Mouse (Mus musculus) limb, embryonic 10.5 days (tissue): ENCODE data around the gene Ksr1. TPM values are rescaled to one million over a fixed set of nuclear protein-coding genes. Genes with fewer than 3 reads are reported as not detected.

Experiments
- DNase-seq: peaks from one replicate; pipeline ENCODE4 v3.0.0-alpha.2; 2017; ENCODE audit warnings: low spot score
- H3K27ac ChIP-seq: fragments of 300-500 bp; sonication (generic); 2 replicates; pipeline ENCODE4 v1.5.1; 2016; ENCODE audit warnings: mild to moderate bottlenecking
- H3K27me3 ChIP-seq: fragments of 300-500 bp; sonication (generic); 2 replicates; pipeline ENCODE4 v1.6.1; 2016; ENCODE audit warnings: low read depth, mild to moderate bottlenecking; ENCODE audit not compliant: poor library complexity, severe bottlenecking
- H3K36me3 ChIP-seq: fragments of 300-500 bp; sonication (generic); 2 replicates; pipeline ENCODE4 v1.6.1; 2016; ENCODE audit warnings: mild to moderate bottlenecking, moderate library complexity
- H3K4me1 ChIP-seq: fragments of 300-500 bp; sonication (generic); 2 replicates; pipeline ENCODE4 v1.6.1; 2016
- H3K4me3 ChIP-seq: fragments of 300-500 bp; sonication (generic); 2 replicates; pipeline ENCODE4 v1.5.1; 2016; ENCODE audit warnings: mild to moderate bottlenecking, moderate library complexity
- H3K9me3 ChIP-seq: fragments of 300-500 bp; sonication (generic); replicated peaks from 2 replicates; pipeline ENCODE4 v1.6.1; 2016; ENCODE audit warnings: mild to moderate bottlenecking
- WGBS: fragments of 180-500 bp; shearing (Covaris S2); methylation state at CpG from one replicate; pipeline ENCODE4 v1.1.7; 2016; 5-methylcytosine and 5-hydroxymethylcytosine counted together
- polyA plus RNA-seq: library from polyadenylated mRNA; unstranded; fragments of >200 nt; fragmentation: Nextera tagmentation; extraction: Ambion mirVana; gene quantifications from 2 replicates; pipeline ENCODE4 v1.2.1, GENCODE M21; 2016

Gene Ksr1
- polyA plus RNA-seq: 1.0 and 1.3 TPM in 2 replicates

DNA sequence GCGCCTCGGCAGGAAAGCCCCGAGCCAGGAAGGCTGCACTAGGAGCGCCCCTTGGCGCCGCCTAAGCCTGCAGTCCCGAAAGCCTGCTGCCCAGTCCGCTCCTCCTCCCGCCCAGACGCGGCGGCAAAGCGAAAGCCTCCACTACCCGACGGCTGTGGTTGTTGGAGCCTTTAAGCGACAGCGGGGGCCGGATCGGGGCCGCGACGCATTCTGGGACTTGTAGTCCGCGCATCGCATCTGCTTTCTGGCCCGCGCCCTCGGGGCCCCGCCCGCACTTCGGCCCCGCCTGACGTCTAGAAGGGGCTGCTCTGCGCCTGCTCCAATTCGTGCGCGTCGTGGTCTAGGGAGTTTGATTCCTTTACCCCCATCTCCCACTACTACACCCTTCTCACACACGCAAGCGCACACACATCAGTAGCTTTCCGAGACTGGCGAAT, at the start of gene Ksr1:
Gene Ksr1 (minus strand): TSS at position 77 of the 437 bp plus-strand sequence.
- H3K4me1 ChIP-seq: peaks cover 36% of the 10 kb centered on the region
- H3K4me3 ChIP-seq: peak within 1 kb of the TSS; percentile 83
- DNase-seq: peak; percentile 94
- no peaks in the 10 kb centered on the region for H3K9me3 ChIP-seq
- no peaks in the 10 kb centered on the region for H3K36me3 ChIP-seq
- H3K27ac ChIP-seq: peak within 1 kb of the TSS; percentile 92
- under 1% methylated on average over 42 of the region's 42 CpGs for WGBS
- H3K27me3 ChIP-seq: 0 out of 2 replicates have a peak, but pooled peaks cover 6% of the 10 kb centered on the region

- peak; percentile 46 for DNase-seq
- Histone ChIP-seq H3K27ac (no peak overlapping the region), H3K27me3 (no peaks in the 10 kb centered on the region), H3K36me3 (no peaks in the 10 kb centered on the region), H3K9me3 (no peaks in the 10 kb centered on the region), H3K4me3 (no peak overlapping the region), H3K4me1 (0 out of 2 replicates have a peak, but pooled peaks cover 3% of the 10 kb centered on the region)
- WGBS: 91% methylated on average over 1 of the region's 1 CpGs
Measured at GRCm38 (mm10) chr11:79192176-79192575, 46.0 kb upstream of the Ksr1 start.

- WGBS: 92% methylated on average over 4 of the region's 4 CpGs
- no peak for DNase-seq
- Histone ChIP-seq H3K9me3 (no peaks in the 10 kb centered on the region), H3K4me3 (no peak overlapping the region), H3K36me3 (no peaks in the 10 kb centered on the region), H3K4me1 (no peaks in the 10 kb centered on the region), H3K27ac (no peak overlapping the region), H3K27me3 (no peaks in the 10 kb centered on the region)
Measured at GRCm38 (mm10) chr11:79191214-79191613, 45.0 kb upstream of the Ksr1 start.

DNA sequence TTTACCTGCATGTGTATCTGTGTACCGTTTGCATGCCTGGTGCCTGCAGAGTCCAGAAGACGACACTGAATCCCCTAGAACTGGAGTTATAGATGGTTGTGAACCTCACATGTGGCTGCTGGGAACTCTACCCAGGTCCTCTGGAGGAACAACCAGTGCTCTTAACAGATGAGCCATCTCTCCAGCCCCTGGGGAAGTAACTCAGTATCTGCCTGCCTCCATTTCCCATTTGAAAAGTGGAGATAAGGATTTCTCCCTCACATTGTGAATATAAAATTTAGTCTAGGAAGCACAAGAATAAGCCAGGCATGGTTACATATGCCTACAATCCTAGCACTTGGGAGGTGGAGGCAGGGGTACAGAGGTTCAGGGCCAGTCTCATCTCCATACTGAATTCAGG, 44.0 kb upstream of the Ksr1 start:
- no peak for DNase-seq
- 91% methylated on average over 2 of the region's 2 CpGs for WGBS
- H3K9me3 ChIP-seq: no peaks in the 10 kb centered on the region
- no peaks in the 10 kb centered on the region for H3K27me3 ChIP-seq
- H3K27ac ChIP-seq: no peak overlapping the region
- no peaks in the 10 kb centered on the region for H3K36me3 ChIP-seq
- no peaks in the 10 kb centered on the region for H3K4me1 ChIP-seq
- H3K4me3 ChIP-seq: no peak overlapping the region

DNA sequence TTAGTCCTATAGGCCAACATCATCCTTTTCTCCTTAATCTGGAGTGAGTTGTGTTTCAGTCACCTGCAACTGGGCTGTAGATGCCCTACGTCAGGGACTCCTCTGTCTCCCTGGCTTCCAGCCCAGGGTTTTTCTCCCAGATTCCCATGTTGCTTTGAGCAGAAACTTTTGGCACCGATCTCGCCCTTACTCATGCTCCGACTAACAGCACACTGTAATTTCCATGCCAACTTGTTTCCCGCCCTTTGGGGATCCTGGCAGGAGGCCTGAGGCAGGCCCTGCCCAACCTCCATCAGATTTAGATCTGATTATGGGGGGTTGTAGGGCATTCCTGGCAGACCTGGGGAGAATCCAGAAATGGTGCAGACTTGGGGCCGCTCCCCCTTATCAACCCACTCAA, 42.0 kb upstream of the Ksr1 start:
- no peak for DNase-seq

GRCm38 (mm10) chr11:79187291-79187690, 41.1 kb upstream of the Ksr1 start:
- Histone ChIP-seq H3K4me1 (no peaks in the 10 kb centered on the region), H3K27me3 (no peaks in the 10 kb centered on the region), H3K9me3 (no peaks in the 10 kb centered on the region), H3K27ac (no peak overlapping the region), H3K36me3 (no peaks in the 10 kb centered on the region), H3K4me3 (no peak overlapping the region)
- WGBS: 78% methylated on average over 4 of the region's 4 CpGs
- DNase-seq: no peak

More for the DNA sequence above, 42.0 kb upstream of the Ksr1 start:
- Histone ChIP-seq H3K4me3 (no peak overlapping the region), H3K27ac (no peak overlapping the region), H3K4me1 (no peaks in the 10 kb centered on the region), H3K27me3 (no peaks in the 10 kb centered on the region), H3K36me3 (no peaks in the 10 kb centered on the region), H3K9me3 (no peaks in the 10 kb centered on the region)
- WGBS: 91% methylated on average over 6 of the region's 6 CpGs

- Histone ChIP-seq H3K4me3 (no peak overlapping the region), H3K9me3 (no peaks in the 10 kb centered on the region), H3K4me1 (no peaks in the 10 kb centered on the region), H3K27me3 (no peaks in the 10 kb centered on the region), H3K27ac (no peak overlapping the region), H3K36me3 (no peaks in the 10 kb centered on the region)
- no peak for DNase-seq
- 91% methylated on average over 6 of the region's 6 CpGs for WGBS
Measured at GRCm38 (mm10) chr11:79185683-79186082, 39.5 kb upstream of the Ksr1 start.

- no peak overlapping the region for H3K4me3 ChIP-seq
- WGBS: 79% methylated on average over 3 of the region's 3 CpGs
- no peaks in the 10 kb centered on the region for H3K36me3 ChIP-seq
- no peaks in the 10 kb centered on the region for H3K27me3 ChIP-seq
- no peak for DNase-seq
- no peak overlapping the region for H3K27ac ChIP-seq
- no peaks in the 10 kb centered on the region for H3K9me3 ChIP-seq
- no peaks in the 10 kb centered on the region for H3K4me1 ChIP-seq
Measured at GRCm38 (mm10) chr11:79184126-79184888, 38.1 kb upstream of the Ksr1 start.

DNA sequence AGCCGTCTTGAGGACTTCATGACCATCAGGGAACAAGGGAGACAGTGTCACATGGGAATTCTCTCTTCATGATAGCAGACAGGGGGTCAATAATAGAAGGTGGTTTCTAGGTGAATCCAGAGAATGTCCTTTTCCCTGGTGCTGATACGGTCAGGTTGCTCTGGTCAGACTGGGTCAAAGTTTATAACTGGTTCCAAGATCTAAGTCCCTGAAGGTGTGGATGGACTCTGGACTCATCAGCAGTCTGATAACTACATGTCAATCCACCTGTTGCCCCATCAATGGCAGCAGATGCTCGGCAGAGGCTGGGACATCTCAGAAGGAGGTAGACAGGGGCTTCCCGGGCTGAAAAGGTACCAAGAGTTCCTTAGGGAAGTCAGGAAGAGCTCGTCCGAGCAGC, 37.2 kb upstream of the Ksr1 start:
- no peaks in the 10 kb centered on the region for H3K27me3 ChIP-seq
- H3K36me3 ChIP-seq: no peaks in the 10 kb centered on the region
- H3K4me1 ChIP-seq: no peaks in the 10 kb centered on the region
- no peak overlapping the region for H3K4me3 ChIP-seq
- H3K27ac ChIP-seq: no peak overlapping the region
- H3K9me3 ChIP-seq: no peaks in the 10 kb centered on the region
- WGBS: 93% methylated on average over 6 of the region's 6 CpGs
- DNase-seq: no peak

GRCm38 (mm10) chr11:79182881-79183280, 36.7 kb upstream of the Ksr1 start:
- WGBS: 77% methylated on average over 12 of the region's 12 CpGs

GRCm38 (mm10) chr11:79181914-79182313, 35.7 kb upstream of the Ksr1 start:
- WGBS: 87% methylated on average over 4 of the region's 4 CpGs
- no peak overlapping the region for H3K27ac ChIP-seq
- H3K9me3 ChIP-seq: no peaks in the 10 kb centered on the region

More at GRCm38 (mm10) chr11:79182881-79183280, 36.7 kb upstream of the Ksr1 start:
- H3K27ac ChIP-seq: no peak overlapping the region
- DNase-seq: no peak
- H3K27me3 ChIP-seq: no peaks in the 10 kb centered on the region
- no peak overlapping the region for H3K4me3 ChIP-seq
- no peaks in the 10 kb centered on the region for H3K4me1 ChIP-seq
- no peaks in the 10 kb centered on the region for H3K9me3 ChIP-seq
- no peaks in the 10 kb centered on the region for H3K36me3 ChIP-seq

DNA sequence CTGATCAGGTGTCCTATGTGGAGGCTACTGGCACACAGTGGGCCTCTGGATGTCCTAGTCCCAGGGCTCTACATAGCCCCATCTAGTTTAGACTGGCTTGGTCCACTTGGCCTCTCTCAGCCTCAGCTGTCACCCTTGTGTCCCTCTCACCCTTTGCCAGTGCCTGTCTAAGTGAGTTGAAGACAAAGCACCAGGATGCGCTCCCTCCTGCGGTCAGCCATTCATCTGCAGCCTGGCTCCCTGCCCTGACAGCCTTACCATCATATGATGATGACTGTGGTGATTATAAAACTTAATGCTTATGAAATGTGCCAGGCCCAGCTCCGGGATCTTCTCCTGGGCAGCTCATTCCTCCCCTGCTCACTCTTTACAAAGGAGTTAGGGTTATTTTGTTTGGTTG, 30.5 kb upstream of the Ksr1 start:
- Histone ChIP-seq H3K27me3 (no peaks in the 10 kb centered on the region), H3K4me3 (no peak overlapping the region), H3K4me1 (no peaks in the 10 kb centered on the region), H3K27ac (no peak overlapping the region), H3K9me3 (no peaks in the 10 kb centered on the region), H3K36me3 (no peaks in the 10 kb centered on the region)
- DNase-seq: no peak
- WGBS: 90% methylated on average over 3 of the region's 3 CpGs

More at GRCm38 (mm10) chr11:79181914-79182313, 35.7 kb upstream of the Ksr1 start:
- H3K4me1 ChIP-seq: no peaks in the 10 kb centered on the region
- H3K36me3 ChIP-seq: no peaks in the 10 kb centered on the region
- H3K4me3 ChIP-seq: no peak overlapping the region
- H3K27me3 ChIP-seq: no peaks in the 10 kb centered on the region
- no peak for DNase-seq

DNA sequence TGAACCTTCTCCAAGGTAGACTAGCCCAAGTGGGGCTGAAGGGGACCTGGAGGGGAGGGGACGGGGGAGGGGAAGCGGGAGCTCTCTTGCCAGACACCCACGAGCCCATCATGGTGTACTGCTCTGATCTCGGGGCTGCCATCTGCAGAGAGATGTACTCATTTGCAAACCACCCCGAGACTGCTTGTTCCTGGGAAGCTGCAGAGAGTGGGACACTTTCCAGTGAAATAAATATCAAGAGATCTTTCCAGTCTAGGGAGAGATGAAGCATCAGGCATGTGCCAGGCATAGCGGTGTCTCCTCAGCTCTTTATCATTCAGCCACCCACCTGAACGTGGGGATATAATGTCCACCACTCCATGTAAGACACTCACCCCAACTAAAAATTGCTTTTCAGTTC, 25.8 kb upstream of the Ksr1 start:
- Histone ChIP-seq H3K4me1 (no peaks in the 10 kb centered on the region), H3K27me3 (no peaks in the 10 kb centered on the region), H3K9me3 (no peaks in the 10 kb centered on the region), H3K4me3 (no peak overlapping the region), H3K36me3 (no peaks in the 10 kb centered on the region), H3K27ac (no peak overlapping the region)
- WGBS: 81% methylated on average over 7 of the region's 7 CpGs
- DNase-seq: no peak
